Mouse (Mus musculus): ENCODE measurements around the gene Acvr1b.

GRCm38 (mm10) chr15:101171272-101171671 is 2.6 kb upstream of the Acvr1b start:
- TF ChIP-seq GATA1 (IDR thresholded peaks at IDR 0.05; ENCODE audit: borderline replicate concordance, low read length) (no peak), FLI1 (IDR thresholded peaks at IDR 0.05; ENCODE audit: low read length) (no peak)

All from megakaryocyte, embryonic 14.5 days (primary cell).